Mouse (Mus musculus) forebrain, embryonic 16.5 days (tissue): ENCODE measurements around the gene Sema6d. TPM values are rescaled to one million over a fixed set of nuclear protein-coding genes. Genes with fewer than 3 reads are reported as not detected.
"Not testable (repeated sequence)": the region's sequence is repeated elsewhere in the genome, so short reads cannot be mapped to it uniquely, and the experiment has no call there.

ENCODE experiments used
- ATAC-seq: fragments of 200-750 bp; cut with Nextera tagmentation; 2 replicates; pipeline ENCODE4 v1.8.0; 2017; ENCODE audit warnings: mild to moderate bottlenecking, moderate library complexity
- H3K27ac ChIP-seq: fragments of 300-500 bp; sonication (generic); 2 replicates; pipeline ENCODE4 v1.5.1; 2014; ENCODE audit warnings: low read length, control low read depth
- H3K27me3 ChIP-seq: fragments of 300-500 bp; sonication (generic); replicated peaks from 2 replicates; pipeline ENCODE4 v1.6.1; 2014; ENCODE audit warnings: low read length; ENCODE audit not compliant: control insufficient read depth, insufficient read depth
- H3K36me3 ChIP-seq: fragments of 300-500 bp; sonication (generic); 2 replicates; pipeline ENCODE4 v1.6.1; 2014; ENCODE audit not compliant: control insufficient read depth, insufficient read depth
- H3K4me1 ChIP-seq: fragments of 300-500 bp; sonication (generic); replicated peaks from 2 replicates; pipeline ENCODE4 v1.6.1; 2014; ENCODE audit warnings: low read length; ENCODE audit not compliant: control insufficient read depth, insufficient read depth
- H3K4me2 ChIP-seq: fragments of 300-500 bp; sonication (generic); 2 replicates; pipeline ENCODE4 v1.6.1; 2014; ENCODE audit warnings: mild to moderate bottlenecking, low read length, control low read depth
- H3K4me3 ChIP-seq: fragments of 300-500 bp; sonication (generic); replicated peaks from 2 replicates; pipeline ENCODE4 v1.5.1; 2014; ENCODE audit warnings: mild to moderate bottlenecking, low read length, control low read depth
- H3K9ac ChIP-seq: fragments of 300-500 bp; sonication (generic); replicated peaks from 2 replicates; pipeline ENCODE4 v1.6.1; 2014; ENCODE audit warnings: low read depth, low read length, control low read depth
- H3K9me3 ChIP-seq: fragments of 300-500 bp; sonication (generic); 2 replicates; pipeline ENCODE4 v1.6.1; 2016; ENCODE audit warnings: low read length; ENCODE audit not compliant: control insufficient read depth
- WGBS: fragments of 180-500 bp; shearing (Covaris S2); extraction: QIAGEN DNeasy Blood & Tissue Kit; methylation state at CpG from one replicate; pipeline ENCODE4 v1.1.7; 2014; 5-methylcytosine and 5-hydroxymethylcytosine counted together
- polyA plus RNA-seq: library from polyadenylated mRNA; unstranded; fragments of >200 nt; fragmentation: Nextera tagmentation; extraction: Ambion mirVana; gene quantifications from 2 replicates; pipeline ENCODE4 v1.2.1, GENCODE M21; 2015

Gene Sema6d
- polyA plus RNA-seq, 1 experiment from 2014 or later: 32.2 TPM

GRCm38 (mm10) chr2:124298351-124298750 lies 208.6 kb downstream of the Sema6d start:
- Histone ChIP-seq H3K4me1 (peaks cover 3% of the 10 kb centered on the region), H3K4me3 (no peak overlapping the region), H3K27me3 (no peaks in the 10 kb centered on the region), H3K9me3 (no peaks in the 10 kb centered on the region), H3K27ac (no peak overlapping the region), H3K9ac (no peak overlapping the region), H3K36me3 (no peaks in the 10 kb centered on the region), H3K4me2 (no peak overlapping the region)
- no peak for ATAC-seq
- WGBS: 48% methylated on average over 5 of the region's 5 CpGs

- 60% methylated on average over 1 of the region's 1 CpGs for WGBS
- Histone ChIP-seq H3K4me1 (peaks cover 3% of the 10 kb centered on the region), H3K27me3 (no peaks in the 10 kb centered on the region), H3K4me2 (no peak overlapping the region), H3K9me3 (no peaks in the 10 kb centered on the region), H3K27ac (no peak overlapping the region), H3K4me3 (no peak overlapping the region), H3K36me3 (no peaks in the 10 kb centered on the region), H3K9ac (no peak overlapping the region)
- ATAC-seq: no peak
Observed at GRCm38 (mm10) chr2:124298872-124299271, 209.1 kb downstream of the Sema6d start.

DNA sequence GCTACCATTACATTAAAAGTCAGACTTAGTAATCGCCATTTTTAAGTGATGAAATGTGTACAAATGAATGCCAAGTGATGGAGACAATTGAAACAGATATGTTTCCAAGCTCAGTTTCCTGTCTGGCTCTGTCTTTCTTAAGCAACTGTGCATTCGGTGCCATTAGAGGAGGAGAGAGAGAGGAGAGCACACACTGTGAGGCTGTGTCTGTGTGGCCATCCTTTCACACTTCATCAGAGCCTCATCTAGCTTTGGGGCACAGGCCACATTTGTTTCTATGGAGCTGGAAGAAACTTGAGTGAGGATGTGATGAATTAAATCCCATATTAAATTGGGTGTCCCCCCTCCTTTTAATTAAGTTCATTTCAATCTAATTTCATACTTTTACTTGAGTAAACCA lies 218.8 kb downstream of the Sema6d start:
- ATAC-seq: no peak
- Histone ChIP-seq H3K9me3 (no peaks in the 10 kb centered on the region), H3K4me1 (no peaks in the 10 kb centered on the region), H3K4me3 (no peak overlapping the region), H3K27ac (no peak overlapping the region), H3K27me3 (no peaks in the 10 kb centered on the region), H3K4me2 (no peak overlapping the region), H3K36me3 (no peaks in the 10 kb centered on the region), H3K9ac (no peak overlapping the region)
- 80% methylated on average over 2 of the region's 2 CpGs for WGBS

- no peak overlapping the region for H3K4me3 ChIP-seq
- no peaks in the 10 kb centered on the region for H3K9me3 ChIP-seq
- ATAC-seq: no peak
- 94% methylated on average over 6 of the region's 6 CpGs for WGBS
- no peak overlapping the region for H3K27ac ChIP-seq
- H3K4me2 ChIP-seq: no peak overlapping the region
- H3K9ac ChIP-seq: no peak overlapping the region
- H3K36me3 ChIP-seq: no peaks in the 10 kb centered on the region
- H3K4me1 ChIP-seq: no peaks in the 10 kb centered on the region
- no peaks in the 10 kb centered on the region for H3K27me3 ChIP-seq
Observed at GRCm38 (mm10) chr2:124309361-124310128, 219.8 kb downstream of the Sema6d start.

GRCm38 (mm10) chr2:124322528-124323215 lies 232.9 kb downstream of the Sema6d start:
- Histone ChIP-seq H3K27me3 (no peaks in the 10 kb centered on the region), H3K4me2 (no peak overlapping the region), H3K4me3 (no peak overlapping the region), H3K4me1 (no peaks in the 10 kb centered on the region), H3K36me3 (no peaks in the 10 kb centered on the region), H3K27ac (no peak overlapping the region), H3K9ac (no peak overlapping the region), H3K9me3 (no peaks in the 10 kb centered on the region)
- 92% methylated on average over 5 of the region's 5 CpGs for WGBS
- no peak for ATAC-seq

DNA sequence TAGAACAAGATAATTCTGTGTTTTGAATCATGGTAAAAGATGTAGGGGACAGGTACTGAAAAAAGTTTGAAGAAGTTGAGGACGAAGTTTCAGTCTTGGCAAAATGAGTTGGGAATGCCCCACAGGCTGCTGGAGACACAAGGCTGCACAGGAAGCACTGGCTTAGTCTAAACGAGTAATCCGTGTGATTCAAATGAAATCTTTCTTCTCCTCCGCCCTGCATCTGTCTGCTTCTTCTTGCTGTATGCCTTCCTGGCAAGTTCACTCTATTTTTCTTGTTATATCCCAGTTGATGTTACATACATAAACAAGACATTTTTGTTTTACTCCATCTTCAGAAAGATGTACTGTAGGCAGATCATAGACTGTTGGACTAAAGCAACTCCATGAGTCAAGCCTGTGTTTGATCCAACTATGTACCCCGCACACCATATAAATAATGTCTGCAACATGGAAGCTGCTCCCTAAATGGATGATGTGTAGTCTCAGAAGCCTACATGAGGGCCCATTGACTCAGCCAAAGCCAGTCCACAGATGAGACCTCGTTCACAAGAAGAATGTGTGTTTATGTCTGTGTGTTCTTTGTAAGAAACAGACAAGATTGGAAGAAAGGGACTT lies 234.4 kb downstream of the Sema6d start:
- ATAC-seq: no peak
- Histone ChIP-seq H3K27ac (no peak overlapping the region), H3K4me3 (no peak overlapping the region), H3K4me2 (no peak overlapping the region), H3K27me3 (no peaks in the 10 kb centered on the region), H3K36me3 (no peaks in the 10 kb centered on the region), H3K9me3 (no peaks in the 10 kb centered on the region), H3K9ac (no peak overlapping the region), H3K4me1 (no peaks in the 10 kb centered on the region)
- WGBS: 89% methylated on average over 6 of the region's 6 CpGs

DNA sequence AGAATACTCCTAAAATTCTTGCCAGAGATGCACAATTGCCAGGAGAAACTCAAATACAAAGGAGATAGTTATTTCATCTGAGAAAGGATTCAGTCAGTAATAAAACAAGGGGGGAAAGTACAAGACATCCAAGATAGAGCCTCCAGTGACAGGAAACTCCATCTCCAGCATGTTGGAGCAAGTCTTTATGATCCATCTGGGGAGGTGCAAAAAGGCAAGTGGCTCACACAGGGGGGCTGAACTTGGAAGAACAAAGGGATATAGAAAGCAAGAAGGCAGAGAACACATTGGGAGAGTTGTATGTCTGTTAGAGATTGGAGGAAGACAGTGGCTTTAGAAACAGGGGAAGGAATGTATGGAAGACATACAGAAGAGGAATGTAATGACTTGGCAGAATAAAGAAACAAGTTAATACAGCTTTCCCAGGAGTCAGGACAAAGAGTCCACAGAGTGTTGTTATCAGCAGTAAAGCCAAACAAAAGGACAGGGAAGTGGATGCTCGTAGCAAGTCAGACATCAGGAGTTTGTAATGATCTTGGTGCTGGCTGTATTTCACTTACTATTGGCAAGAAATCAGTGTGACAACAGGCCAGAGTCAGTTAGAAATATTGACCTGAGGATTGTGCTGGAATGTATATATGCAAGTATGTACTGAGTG lies 239.8 kb downstream of the Sema6d start:
- no peak overlapping the region for H3K4me2 ChIP-seq
- H3K27ac ChIP-seq: no peak overlapping the region
- no peaks in the 10 kb centered on the region for H3K27me3 ChIP-seq
- no peak for ATAC-seq
- H3K9ac ChIP-seq: no peak overlapping the region
- no peaks in the 10 kb centered on the region for H3K36me3 ChIP-seq
- H3K9me3 ChIP-seq: no peaks in the 10 kb centered on the region
- H3K4me3 ChIP-seq: no peak overlapping the region
- no peaks in the 10 kb centered on the region; the same call in 1 of the 2 replicates for H3K4me1 ChIP-seq
- 41% methylated on average over 1 of the region's 1 CpGs for WGBS

DNA sequence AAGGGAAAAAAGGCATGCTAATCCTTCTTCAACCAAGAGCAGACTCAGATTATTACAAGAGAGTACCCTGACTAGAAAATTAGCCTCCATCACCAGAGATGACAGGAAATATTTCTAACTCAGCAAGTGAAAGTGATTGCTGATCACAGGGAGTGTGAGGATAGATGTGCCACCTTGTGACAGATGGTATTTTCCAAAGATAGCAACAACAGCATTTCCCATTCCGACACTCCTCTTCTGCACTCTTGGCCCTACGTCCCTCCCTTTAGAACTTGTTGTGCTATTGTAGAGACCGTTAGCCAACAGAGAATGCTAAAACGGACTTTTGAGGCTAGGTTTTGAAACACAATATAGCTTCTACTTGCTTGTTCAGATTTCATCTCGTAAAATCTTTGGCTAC lies 243.1 kb downstream of the Sema6d start:
- Histone ChIP-seq H3K27ac (no peak overlapping the region), H3K9me3 (no peaks in the 10 kb centered on the region), H3K4me2 (no peak overlapping the region), H3K36me3 (no peaks in the 10 kb centered on the region), H3K27me3 (no peaks in the 10 kb centered on the region), H3K9ac (no peak overlapping the region), H3K4me3 (no peak overlapping the region), H3K4me1 (peaks cover 2% of the 10 kb centered on the region; the same call in 1 of the 2 replicates)
- ATAC-seq: no peak
- 68% methylated on average over 5 of the region's 5 CpGs for WGBS

DNA sequence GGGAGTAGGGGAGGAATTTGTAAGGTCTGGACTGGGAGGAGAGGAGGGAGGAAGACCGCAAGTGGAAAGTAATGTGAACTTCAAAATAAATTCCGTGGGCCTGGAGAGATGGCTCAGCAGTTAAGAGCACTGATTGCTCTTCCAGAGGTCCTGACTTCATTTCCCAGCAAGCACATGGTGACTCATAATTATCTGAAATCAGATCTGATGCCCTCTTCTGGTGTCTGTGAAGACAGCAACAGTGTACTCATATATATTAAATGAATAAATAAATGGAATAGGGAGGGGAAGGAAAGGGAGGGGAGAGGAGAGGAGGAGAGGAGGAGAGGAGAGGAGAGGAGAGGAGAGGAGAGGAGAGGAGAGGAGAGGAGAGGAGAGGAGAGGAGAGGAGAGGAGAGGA lies 244.9 kb downstream of the Sema6d start:
- not testable (repeated sequence) for ATAC-seq, H3K4me3 ChIP-seq, H3K4me1 ChIP-seq, H3K36me3 ChIP-seq, H3K9me3 ChIP-seq, H3K27me3 ChIP-seq, H3K27ac ChIP-seq, H3K9ac ChIP-seq, H3K4me2 ChIP-seq
- 96% methylated on average over 2 of the region's 2 CpGs for WGBS
